Mouse (Mus musculus): ENCODE measurements at regions not wholly inside any gene's neighbourhood (a gene's known extent, or its start where the extent isn't known, plus 50 kb on each side); places are given as distances from the start of the nearest gene placed in this dataset.

GRCm38 (mm10) chr5:119944371-119944770 is 111.9 kb downstream of the Tbx5 start:
- no peak for DNase-seq (ENCODE audit: low spot score)

- no peak for DNase-seq (ENCODE audit: low spot score)
Measured at GRCm38 (mm10) chr5:119948399-119948798, 115.9 kb downstream of the Tbx5 start.

- DNase-seq (ENCODE audit: low spot score): no peak
Measured at GRCm38 (mm10) chr5:119952085-119952484, 119.6 kb downstream of the Tbx5 start.

- DNase-seq (ENCODE audit: low spot score): no peak
Measured at GRCm38 (mm10) chr5:119953189-119953588, 120.7 kb downstream of the Tbx5 start.

- DNase-seq (ENCODE audit: low spot score): no peak
Measured at GRCm38 (mm10) chr5:119953811-119954566, 121.5 kb downstream of the Tbx5 start.

GRCm38 (mm10) chr5:119958942-119959341 is 126.5 kb downstream of the Tbx5 start:
- no peak for DNase-seq (ENCODE audit: low spot score)

- no peak for DNase-seq (ENCODE audit: low spot score)
Measured at GRCm38 (mm10) chr5:119964751-119965150, 132.3 kb downstream of the Tbx5 start.

GRCm38 (mm10) chr5:119971286-119971685 is 138.8 kb downstream of the Tbx5 start:
- DNase-seq (ENCODE audit: low spot score): no peak

- DNase-seq (ENCODE audit: low spot score): no peak
Measured at GRCm38 (mm10) chr5:119972802-119973437, 140.5 kb downstream of the Tbx5 start.

- DNase-seq (ENCODE audit: low spot score): no peak
Measured at GRCm38 (mm10) chr5:119978096-119978715, 138.1 kb upstream of the Rbm19 start.

- DNase-seq (ENCODE audit: low spot score): no peak
Measured at GRCm38 (mm10) chr5:119981111-119981807, 135.0 kb upstream of the Rbm19 start.

- DNase-seq (ENCODE audit: low spot score): no peak
Measured at GRCm38 (mm10) chr5:119984206-119984605, 132.1 kb upstream of the Rbm19 start.

- DNase-seq (ENCODE audit: low spot score): no peak
Measured at GRCm38 (mm10) chr5:119992130-119992529, 124.1 kb upstream of the Rbm19 start.

GRCm38 (mm10) chr5:119995726-119996125 is 120.5 kb upstream of the Rbm19 start:
- DNase-seq (ENCODE audit: low spot score): no peak

GRCm38 (mm10) chr5:120005696-120006469 is 110.4 kb upstream of the Rbm19 start:
- DNase-seq (ENCODE audit: low spot score): no peak

GRCm38 (mm10) chr5:120007738-120008137 is 108.5 kb upstream of the Rbm19 start:
- DNase-seq (ENCODE audit: low spot score): no peak

- no peak for DNase-seq (ENCODE audit: low spot score)
Measured at GRCm38 (mm10) chr5:120008306-120008705, 108.0 kb upstream of the Rbm19 start.

- DNase-seq (ENCODE audit: low spot score): no peak
Measured at GRCm38 (mm10) chr5:120015417-120015816, 100.8 kb upstream of the Rbm19 start.

GRCm38 (mm10) chr5:120018126-120018525 is 98.1 kb upstream of the Rbm19 start:
- DNase-seq (ENCODE audit: low spot score): no peak

GRCm38 (mm10) chr5:120020748-120021147 is 95.5 kb upstream of the Rbm19 start:
- DNase-seq (ENCODE audit: low spot score): no peak

GRCm38 (mm10) chr5:120022276-120022675 is 94.0 kb upstream of the Rbm19 start:
- no peak for DNase-seq (ENCODE audit: low spot score)
